Mouse (Mus musculus) right cerebral cortex, adult 18-20 months (tissue): ENCODE results near the gene Agap1.

ENCODE experiments used
- DNase-seq: peaks from one replicate; pipeline ENCODE4 v3.0.0; 2022; ENCODE audit warnings: mixed read lengths

Gene Agap1

DNA sequence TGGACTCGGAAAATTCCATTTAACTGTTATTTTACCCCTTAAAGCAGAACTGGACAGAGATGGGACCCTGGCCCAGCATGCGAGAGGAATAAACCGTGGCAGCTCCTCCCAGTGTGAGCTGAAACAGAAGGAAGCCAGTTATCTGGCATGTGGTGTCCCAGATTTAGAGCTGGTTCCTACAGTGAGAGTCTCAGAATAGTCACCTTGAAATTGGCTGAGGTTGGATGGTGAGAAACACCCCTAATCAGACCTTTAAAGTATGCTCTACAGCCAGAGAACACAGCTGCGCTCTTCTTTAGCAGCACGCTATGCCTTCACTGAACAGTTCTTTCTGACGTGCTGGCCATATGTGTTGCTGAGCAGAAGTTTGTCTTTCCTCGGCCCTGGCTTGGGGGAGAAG is 168.2 kb downstream of the Agap1 start:
- no peak for DNase-seq

DNA sequence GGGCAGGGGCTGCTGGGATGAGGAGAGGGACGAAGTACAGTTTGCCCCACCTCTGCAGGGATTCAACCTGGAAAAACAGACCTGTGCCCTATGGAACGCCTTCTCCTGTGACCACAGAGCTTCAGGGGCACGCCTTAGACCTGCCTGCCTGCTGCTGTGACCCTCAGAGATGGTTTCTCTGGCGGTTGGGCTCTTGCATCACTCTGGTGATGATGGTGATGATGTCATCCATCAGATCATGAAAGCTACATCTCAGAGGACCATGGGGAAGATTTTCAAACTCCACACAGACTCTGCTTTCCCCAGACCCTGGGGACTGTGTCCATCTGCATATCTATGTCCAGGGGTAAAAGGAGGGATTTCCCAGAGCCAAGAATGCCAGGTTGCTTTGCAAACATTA is 170.7 kb downstream of the Agap1 start:
- no peak for DNase-seq

DNA sequence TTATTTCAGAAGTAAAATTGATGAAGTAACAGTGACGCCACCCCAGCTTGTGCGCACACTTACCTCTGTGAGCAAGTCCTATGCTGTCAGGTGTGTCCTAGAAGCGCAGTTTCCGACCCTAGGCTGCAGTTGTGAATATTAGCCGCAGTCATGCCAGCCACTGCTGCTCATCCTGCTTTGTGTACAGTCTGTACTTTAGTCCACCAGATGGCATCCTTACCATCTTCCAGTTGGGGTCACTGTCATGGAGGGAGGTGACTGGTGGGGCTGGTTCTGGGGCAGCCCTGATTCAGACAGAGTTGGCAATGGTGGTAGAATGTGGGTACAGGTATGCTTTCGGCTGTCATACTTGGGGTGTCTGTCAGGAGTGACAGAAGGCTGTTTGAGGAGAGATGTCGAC is 171.4 kb downstream of the Agap1 start:
- DNase-seq, result no peak

DNA sequence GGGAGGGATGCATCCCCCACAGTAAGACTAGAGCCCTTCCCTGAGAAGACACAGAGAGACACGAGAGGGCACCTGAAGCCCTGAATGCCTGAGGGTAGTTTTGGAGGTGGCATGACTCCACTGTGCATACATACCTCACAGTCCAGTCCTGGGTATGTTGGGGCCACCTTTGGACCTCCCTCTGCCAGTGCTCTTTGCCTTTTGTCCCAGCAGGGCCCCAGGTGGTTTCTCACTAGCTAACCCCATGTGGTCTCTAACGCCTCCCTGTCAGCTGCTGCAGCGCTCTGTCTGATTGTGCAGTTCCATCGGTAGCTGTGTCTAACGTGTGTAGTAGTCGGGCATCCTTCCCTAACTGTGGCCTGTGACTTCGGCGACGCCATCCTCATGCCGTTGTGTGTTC is 172.3 kb downstream of the Agap1 start:
- DNase-seq, result no peak

DNA sequence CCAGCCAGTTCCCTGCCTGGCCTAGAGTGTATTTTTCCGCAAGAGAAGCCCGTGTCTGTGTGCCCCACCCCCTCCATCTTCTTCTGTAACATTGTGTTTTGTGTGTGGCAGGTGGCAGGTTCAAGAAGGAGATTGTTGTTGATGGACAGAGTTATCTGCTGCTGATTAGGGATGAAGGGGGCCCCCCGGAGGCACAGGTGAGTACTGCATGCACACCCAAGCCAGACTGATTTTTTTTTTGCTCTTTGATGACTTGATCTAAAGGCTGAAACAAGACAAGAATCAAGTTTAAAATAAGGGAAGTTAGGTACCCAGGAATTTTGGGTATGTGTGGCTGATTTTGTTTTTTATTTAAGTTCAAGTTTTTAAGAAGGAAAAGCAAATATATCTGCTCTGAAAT is 173.0 kb downstream of the Agap1 start:
- DNase-seq, result peak; percentile 40

DNA sequence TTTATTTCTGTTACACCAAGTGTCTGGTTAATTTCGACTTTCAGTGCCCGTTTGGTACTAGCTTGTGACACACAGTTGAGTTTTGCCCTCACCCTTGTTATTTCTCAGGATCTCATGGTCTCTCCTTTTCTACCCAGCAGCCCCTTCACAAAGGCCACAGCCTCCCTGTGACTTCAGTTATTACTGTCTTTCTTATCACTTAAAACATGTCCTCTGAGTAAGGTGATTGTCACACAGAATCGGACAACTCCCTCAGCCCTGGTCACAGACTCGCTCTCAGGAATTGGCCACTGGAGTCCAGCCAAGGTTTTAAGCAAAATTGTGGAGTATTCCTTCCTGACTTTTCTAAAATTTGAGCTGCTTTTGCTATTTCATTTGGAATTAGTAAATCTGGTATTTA is 176.2 kb downstream of the Agap1 start:
- no peak for DNase-seq

DNA sequence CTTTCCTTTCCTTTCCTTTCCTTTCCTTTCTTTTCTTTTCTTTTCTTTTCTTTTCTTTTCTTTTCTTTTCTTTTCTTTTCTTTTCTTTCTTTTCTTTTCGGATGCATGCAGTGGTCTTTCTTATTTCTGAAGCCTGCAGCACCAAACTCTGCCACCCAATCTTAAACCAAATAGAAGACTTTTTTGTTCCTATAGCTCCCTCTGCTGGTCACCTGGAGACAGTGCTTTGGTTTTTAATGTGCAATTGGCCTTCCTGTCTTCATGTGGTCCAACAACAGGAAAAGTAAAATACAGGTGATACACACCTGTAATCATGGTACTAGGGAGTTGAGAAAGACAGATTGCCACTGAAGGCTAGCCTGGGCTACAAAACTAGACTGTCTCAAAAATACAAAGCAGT is 177.1 kb downstream of the Agap1 start:
- no peak for DNase-seq

DNA sequence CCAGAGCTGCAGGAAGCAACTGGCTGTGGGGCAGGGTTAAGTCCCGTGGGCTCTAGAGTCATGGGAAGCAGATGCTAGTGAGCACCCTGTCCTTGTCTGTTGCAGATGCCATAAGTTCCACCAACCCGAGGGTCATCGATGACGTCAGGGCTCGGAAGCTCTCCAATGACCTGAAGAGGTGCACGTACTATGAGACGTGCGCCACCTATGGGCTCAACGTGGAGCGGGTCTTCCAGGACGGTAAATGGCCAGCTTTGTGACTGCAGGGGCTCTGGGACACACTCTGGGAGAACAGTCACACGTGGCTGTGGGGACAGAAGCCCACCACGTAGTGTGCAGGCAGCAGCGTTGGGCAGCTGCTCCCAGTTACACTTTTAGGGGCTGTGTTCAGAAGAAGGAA is 179.4 kb downstream of the Agap1 start:
- DNase-seq, result no peak

DNA sequence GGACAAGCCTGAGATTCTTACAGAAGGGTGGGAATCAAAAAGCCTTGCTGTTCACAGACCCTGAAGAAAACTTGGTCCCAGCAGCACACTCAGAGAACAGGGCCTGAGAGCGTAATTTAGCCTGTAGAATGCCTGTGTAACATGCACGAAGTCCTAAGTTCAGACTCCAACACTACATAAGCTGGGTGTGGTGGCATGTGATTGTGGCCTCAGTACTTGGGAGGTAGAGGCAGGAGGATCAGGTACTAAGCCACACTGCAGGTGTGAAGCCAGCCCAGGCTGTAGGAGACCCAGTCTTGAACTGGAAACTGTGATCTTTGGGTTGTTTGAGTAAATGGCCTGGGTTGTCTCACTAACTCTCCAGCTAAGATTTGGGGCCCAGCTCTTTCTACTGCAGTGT is 180.5 kb downstream of the Agap1 start:
- no peak for DNase-seq

DNA sequence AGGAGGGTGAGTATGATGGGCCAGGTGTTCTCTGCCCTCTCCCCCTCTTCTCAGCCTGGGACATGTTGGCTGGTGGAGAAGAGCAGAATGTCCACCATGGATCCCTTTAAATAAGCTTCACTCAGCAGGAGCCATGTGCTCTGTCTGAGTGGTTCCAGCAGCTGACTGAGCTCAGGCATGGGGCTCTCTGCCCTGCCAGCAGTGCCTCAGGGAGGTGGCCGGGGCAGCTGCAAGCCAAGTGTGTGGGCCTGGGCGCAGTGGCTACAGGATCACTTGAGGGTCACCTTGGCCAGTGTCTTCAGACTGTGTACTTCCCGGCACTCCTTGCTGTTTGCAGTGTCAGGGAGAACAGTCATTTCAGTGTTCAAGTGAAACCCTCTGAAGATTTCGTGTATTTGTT is 183.1 kb downstream of the Agap1 start:
- no peak for DNase-seq

DNA sequence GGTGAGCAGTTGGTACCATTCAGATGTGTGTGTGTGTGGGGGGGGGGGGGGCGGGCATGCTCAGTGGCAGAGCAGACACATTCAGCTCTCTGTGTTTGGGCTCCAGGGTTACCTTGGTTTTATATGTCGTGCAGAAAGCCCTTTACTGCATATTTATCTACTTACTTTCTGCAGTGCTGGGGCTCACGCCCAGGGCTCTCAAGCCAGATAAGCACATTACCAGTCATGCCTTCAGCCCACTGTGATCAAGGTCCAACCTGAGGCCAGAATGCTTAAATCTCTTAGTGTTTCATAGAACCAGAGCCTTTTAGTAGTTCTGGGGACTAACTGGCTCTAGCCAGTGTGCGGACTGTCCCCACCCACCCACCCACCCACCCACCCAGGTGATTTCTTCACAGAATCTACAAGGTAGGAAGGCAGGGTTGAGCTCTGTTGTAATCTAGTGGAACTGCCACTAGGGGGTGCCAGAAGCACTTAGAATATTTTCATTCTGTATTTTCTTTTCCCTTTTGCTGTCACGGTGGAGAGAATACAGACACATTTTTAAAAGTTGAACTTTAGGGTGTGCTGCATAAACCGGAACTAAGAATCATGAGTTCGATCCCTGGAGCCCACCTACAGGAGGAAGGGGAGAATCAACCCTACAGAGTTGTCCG is 189.0 kb downstream of the Agap1 start:
- DNase-seq, result peak; percentile 48

DNA sequence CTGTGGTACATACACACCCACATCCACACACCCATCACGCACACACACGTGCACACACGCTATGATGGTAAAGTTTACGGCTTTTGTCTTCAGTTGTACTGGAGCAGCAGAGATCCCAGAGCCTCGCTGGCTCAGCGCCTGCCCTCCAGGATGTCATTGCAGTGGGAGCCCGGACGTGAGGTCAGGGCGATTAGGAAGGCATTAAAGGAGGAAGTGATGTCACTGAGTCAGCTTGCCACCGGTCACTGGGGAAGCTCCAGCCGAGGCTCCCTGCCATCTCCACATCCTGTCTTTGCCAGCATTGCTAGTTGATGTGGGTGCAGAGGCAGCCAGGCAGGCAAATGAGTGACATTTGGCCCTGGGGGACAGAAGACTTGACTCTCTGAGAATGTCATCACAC is 189.5 kb downstream of the Agap1 start:
- DNase-seq, result no peak

DNA sequence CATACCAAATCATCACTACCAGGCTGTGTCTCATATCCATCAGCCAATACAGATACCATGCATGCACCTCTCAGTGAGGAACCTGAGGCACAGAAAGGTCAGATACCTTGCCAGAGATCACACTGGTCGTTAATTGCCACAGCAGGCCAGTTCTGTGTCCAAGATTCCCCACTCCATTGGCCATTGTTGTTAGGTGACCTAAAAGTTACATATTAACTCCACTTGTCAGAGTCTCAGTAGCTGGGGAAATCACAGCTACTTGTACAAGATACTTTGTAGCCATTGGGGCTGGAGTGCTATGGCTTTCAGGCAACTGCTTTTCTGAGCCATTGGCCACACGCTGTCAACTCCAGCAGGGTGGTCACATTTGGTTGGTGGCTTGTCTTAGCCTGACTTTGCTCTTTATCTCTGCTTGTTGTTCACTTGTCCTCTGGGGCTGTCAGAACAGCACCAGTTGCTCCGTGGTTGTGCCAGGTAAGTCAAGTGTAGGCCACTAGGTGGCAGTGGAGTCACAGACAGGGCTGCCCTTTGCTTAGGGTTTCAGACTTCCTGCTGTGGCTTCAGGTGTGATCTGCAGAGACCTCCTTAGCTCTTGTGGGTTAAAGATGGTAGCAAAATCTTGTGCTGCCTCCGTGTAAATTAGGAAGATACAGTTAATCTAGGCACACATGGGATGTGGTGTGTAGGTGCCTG is 191.9 kb downstream of the Agap1 start:
- DNase-seq, result peak; percentile 78

DNA sequence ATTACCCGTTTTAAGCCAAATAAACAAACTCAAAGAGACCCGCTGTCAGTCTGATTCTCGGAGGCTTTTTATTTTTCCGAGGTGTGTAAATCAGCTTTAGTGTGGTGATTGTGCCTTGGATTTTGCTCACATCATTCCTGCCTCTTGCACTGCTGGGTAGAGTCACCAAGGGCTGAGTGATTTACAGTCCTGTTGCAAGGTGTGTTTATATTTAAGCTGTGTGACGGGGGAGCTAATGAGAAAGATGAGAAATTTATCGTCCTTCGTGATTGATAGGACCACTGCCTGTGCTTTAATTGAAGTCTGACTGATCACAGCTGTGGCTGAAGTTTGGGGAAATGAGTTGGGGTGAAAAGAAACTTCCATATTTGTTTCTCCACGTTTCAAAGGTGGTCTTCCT is 192.9 kb downstream of the Agap1 start:
- DNase-seq, result no peak

DNA sequence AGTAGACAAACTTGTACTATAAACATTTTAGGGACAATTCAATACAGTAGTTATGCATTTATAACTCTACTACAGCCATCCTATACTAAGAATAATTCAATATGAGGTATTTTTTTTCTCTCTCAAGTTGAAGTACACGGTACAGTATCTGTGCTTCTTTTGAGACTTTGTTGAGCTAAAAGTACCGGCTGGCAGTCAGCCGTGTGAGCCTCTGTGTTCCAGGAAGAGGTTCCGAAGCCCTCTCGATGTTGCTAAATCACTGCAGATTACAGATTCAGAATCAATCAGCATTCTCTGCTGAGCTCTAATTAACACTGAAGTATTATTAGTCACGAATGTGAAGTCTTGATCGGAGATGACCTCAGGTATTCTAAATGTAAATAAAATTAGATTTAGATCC is 196.0 kb downstream of the Agap1 start:
- peak; percentile 39 for DNase-seq

DNA sequence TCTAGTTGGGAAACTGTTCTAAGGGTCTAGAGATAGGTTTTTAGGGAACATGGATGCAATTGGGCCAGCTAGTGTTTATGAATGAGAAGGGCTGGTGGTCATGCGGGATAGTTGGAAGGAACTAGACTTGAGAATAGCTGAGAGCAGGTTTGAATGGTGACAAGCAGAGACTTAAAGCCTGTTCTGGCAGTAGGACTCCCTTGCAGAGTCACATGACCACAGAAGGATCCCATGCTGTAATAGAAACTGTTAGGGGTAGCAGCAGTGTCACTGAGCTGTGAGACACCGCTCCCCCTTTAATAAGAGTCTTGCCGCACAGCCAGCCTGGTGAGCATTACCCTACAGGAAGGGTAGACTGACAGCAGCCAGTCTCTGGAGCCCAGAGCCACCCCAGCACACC is 201.6 kb downstream of the Agap1 start:
- DNase-seq, result no peak

DNA sequence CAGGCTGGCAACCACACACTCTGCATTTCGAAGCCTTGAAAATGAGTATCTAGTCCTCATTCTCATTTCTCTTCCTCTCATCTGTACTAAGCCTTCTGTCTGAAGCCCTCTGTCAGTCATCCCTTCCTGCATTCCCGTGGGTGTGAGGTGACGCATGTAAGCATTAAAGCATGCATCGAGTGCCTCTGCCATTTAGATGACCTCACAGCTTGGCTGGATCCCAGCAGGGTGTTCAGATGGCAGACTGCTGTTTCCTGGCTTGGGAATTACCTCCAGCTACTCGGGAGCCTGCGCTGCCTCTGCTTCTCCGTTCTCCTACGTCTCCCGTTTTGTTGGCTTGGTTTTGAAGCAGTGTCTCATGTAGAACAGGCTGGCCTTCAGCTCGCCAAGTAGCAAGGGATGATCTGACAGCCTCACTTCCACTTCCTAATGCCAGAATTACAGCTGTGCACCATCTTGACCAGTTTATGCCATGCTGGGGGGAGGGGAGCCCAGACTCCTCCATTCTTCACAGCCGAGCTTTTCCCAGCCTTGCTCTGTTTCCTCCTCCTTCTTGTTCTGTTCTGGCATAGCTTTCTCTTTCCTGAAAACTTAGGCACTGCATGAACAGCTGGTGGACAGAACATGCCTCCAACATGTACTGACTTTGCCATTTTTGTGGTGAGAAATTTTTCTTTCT is 202.2 kb downstream of the Agap1 start:
- DNase-seq, result peak; percentile 77

DNA sequence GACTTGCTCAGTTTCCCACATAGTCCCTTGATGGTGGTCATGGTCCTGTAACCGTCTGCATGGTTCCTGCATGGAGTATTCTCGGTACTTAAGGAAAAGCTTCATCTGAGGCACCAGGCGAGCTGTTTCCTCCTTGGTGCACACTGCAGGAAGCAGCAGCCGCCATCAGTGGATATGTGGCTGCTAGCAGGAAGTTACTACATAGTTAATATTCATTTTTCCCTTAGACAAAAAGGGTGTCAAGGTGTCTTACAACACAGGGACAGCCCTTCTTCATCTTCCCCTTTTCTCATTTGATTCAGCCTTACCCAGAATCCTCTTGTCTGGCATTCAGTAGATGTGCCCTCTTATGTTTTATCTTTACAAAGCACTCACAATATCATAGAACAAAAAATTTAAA is 206.2 kb downstream of the Agap1 start:
- DNase-seq, result no peak

DNA sequence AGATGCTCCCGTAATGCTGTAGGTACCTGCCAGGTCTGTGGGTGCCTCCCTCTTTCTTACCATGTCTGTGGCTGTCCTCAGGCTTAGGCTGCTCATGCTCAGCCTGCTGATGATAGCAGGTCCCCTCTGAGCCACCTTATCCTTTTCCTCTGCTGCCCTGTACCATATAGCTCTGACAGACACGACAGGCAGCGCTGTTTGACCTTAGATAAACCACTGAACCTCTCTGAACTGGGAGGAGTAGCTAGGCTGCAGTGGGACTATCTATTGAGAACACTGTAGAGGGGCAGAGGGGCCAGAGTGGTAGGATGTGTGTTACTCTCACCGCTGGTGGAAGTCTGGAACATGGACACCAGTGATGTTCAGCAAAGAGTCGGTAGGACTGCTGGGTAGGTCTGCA is 211.5 kb downstream of the Agap1 start:
- DNase-seq, result no peak

DNA sequence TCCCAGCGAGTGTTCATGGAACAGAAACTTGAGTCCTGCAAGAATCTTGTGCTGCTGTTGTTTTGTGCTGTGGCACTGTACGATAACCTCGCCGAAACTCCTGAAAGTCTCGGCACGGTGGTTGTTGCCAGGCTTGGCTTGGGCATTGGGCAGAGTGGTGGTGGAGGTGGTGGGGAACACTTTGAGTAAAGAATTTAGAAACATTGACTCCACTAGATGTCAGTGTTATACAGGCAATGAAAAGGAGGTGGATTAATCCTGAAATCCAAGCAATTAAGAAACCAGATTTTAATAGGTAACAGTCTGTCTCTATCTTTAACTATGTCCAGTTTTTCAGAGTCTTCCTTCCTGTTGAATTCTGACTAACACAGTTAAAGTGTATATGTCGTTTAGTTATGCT is 212.8 kb downstream of the Agap1 start:
- no peak for DNase-seq

DNA sequence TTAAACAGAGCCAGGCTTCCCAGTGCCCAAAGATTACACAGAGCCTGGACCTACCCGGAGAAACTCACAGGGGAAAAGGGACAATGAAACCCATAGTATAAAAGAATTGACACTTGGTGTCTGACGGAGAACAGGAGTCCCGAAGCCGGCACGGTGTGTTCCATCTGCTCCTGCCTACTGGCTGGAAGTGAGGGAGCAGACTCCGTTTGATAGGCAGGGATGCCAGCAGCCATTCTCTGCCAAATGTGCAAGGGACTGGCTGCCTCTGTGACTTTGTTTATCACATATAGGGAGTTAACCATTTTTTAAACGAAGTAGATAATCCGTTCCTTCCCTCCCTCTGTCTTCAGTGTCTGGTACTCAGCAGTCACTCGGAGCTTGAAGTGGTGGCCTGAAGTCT is 214.0 kb downstream of the Agap1 start:
- DNase-seq, result no peak

DNA sequence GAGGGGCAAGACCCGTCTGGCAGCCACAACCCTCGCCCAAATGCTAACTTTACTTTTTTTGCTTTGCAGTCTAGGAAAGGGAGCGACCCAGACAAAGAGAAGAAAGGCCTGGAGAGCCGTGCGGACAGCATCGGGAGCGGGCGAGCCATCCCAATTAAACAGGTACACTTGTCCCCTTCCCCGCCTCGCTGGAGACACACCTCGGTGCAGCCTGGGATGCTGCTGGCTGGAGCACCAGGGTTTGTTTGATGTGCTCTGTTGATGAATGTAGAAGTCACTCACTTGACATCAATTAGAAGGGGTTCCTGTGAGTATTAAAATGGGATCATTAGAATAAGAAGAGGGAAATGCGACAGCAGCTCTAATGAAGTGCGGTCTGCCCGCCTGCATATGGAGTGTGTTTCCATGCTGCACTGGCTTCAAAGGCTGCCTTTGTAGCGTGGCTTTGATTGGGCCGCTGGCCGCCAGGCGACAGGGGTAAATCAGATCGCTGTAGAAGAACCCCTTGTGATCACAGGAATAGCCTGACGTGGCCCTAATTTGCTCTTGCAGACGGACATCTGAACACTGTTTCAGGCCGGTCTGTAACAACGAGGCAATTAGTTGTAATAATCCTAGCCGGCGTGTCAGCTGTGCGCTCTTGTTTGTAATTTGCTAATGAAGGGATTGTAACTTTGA is 216.6 kb downstream of the Agap1 start:
- DNase-seq, result no peak

DNA sequence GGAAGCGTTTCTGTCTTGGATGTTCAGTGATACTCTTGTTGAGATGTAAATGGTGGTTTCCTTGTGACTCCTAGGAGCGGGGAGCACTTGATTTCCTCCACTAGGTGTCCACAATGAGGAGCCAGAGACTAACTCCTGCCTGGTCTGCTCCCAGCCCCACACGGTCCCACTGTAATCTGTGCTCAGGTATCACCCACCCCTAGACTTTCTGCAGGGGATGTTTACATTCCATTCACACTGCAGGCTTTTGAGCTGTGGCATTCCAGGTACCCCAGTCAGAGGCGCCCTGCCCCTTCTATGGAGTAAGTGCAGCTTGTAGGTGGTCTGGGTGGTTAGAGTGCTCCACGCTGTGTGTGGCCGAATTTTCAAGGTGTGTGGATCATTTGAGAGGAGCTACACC is 218.5 kb downstream of the Agap1 start:
- DNase-seq, result no peak

DNA sequence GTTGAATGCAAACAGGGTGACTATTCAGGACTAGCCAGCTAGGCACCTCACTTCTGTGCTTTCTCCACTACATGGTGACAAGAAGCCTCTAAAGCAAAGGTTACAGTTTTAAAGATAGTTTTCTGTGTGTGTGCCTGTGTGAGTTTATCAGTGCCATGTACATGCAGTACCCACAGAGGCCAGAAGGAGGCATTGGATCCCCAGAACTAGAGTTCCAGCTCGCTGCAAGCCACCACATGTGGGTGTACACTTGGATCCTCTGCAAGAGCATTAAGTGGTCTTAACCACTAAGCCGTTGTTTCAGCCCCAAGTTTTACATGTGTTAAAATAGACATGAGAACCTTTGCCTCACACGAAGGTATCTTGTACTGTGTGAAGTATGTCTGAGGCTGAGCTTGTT is 219.1 kb downstream of the Agap1 start:
- DNase-seq, result no peak
